Mouse (Mus musculus) kidney, postnatal 25 days (tissue): ENCODE measurements around the gene Cbx4.
A peak's percentile ranks its signal among the peaks of the same experiment; 100 is the strongest.

Experiments used
- DNase-seq, 2 experiments: peaks; one replicate each; pipeline ENCODE4 v3.0.0; 2021; ENCODE audit warnings: mixed read lengths in 2 of 2

The Cbx4 gene

DNA sequence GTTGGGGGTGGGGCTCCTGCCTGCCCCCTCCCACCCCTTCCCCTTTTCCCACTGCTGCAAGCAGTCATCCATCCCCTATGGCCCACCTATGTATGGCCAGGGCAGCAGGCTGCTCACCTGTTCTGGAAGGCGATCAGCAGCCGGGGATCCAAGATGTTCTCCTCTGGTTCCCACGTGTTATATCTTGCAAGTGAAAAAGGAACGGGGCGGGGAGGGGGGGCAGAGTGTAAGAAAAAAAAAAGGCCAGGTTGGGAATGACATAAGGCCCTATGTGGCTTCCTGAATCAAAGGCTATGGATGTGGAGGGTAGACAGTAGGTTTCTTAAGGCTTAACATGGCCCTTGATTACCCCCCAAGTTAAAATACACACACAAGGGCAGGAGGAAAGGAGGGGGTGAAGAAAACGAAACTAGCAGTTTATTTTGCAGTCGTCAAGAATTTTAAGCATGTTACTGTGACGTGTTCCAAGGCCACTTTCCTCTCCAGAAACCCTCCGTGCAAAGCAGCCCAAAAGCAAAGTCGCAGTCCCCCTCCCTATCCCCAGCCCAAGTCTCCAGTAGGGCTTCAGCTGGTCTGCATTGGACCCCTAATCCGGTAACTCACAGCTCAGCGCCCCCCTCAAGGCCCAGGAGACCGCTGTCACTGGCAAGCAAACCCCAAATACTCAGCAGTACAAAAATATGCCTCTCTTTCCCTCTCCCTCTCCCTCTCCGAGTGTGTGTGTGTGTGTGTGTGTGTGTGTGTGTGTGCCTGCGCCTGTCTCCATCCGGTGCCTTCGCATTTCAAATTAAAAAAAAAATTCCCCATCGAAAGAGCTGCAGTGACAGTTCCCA, 1.4 kb downstream of the Cbx4 start:
- peak; percentile 52 to 61 for DNase-seq

DNA sequence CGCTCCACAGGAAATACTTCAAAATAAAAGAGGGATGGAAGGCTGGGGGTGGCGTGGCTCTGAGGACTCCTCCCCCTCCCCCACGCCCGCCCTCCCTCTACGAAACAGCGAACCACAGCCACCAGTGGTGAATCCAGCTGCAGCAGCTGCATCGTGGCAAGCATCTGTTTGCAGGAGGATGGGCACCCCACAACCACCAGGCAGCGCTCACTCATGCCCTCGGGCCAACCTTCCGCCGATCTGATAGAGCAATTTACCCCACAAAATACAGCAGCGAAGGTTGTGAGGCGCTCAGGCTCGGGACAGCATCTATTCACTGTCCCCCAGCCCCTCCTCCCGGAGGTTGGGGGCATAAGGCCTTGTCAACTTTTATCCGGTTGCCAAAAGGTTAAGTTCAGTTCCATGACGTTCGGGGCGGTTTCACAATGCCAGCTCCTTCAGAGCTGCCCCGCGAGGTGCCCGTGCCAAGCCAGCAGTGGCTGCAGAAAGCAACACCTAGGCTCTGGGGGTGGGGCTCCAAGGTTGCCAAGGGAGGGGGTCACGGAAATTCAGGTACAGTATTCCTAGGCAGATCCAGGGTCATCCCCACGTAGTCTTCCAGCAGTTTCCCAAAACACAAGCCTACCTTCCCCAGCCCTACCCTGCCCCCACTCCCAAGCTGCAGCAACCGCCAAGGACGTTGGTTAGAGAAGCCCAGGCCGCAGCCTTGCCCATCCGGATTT, 2.1 kb downstream of the Cbx4 start:
- peak; percentile 64 to 89 for DNase-seq

DNA sequence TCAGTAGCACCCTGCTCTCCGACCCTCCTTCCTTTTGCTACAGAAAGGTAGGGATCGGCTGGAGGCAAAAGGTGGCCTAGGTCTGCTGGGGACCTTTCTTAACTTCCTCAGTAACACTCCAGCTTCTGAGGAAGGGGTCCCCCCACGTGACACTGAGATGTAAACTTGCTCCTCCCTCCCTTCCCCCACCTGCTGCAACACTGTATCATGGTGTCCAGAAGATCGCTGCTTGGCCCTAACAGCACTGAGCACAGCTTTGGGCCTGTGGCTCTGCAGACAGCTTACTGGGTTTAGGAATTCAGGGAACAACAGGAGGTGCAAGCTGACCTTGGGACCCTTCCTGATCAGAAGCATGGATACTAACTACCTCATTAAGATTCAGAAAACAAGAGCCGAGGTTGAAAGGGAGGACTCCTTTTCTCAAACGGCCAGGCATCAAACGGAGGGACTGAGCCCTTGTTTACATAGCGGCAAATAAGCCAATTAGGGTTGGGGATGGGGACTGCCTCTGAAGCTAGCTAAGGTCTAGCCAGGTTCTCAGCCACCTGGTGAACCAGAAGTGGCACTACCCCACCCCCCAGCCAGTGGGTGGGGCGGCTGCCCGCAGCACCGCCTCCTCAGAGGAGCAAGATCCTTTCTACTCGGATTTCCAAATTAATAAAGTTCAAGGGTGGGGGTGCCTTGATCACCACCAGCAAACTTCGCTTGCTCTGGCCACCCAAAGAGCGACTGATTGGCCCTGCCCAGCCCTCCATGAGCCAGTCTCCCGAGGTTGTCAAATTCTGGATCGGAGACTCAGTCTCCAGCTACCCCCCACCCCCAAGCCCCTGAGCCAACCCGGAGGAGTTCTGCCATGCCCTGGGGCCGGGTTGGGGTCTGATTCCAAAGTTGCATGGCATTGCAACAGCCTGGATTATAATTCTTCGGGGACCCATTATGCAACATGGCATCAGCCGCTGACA, 3.1 kb downstream of the Cbx4 start:
- peak in 1 of 2 experiments; percentile 75 for DNase-seq

DNA sequence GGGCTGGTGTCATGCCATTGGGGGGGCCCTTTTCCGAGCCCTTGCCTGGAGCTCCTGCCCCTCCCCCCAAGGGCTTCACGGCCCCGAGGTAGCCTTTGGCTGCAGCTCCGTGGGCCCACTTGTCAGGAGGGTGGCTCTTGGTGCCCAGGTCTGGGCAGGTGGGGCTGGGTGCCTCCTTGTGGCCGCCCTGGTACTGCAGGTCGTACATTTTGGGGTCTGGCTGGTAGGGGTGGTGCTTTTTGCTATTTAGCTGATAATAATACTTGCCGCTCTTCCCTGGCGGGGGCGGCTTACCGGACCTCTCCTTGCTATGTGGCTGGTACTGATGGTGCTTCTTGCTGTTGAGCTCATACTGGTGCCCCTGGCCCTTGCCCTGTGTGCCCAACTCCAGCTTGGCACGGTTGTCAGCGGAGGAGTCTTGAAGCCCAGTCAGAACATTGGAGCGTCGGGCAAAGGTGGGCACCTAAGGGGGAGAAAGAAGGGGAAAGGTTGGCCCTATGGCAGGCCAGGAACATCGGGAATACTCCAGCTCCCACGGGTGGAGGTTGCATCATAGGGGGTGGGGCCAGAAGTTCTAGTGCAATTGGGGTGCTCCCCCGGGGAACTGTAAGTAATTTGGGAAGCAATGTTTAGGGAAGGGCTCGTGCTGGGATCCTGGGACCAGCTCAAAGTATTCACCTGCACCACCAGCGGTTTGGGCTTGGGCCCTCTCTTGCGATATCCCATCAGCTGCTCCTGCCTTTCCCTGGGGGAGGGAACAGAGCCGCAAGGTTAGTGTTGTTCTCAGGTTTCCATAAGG, 4.0 kb downstream of the Cbx4 start:
- DNase-seq = peak; percentile 57 to 81

DNA sequence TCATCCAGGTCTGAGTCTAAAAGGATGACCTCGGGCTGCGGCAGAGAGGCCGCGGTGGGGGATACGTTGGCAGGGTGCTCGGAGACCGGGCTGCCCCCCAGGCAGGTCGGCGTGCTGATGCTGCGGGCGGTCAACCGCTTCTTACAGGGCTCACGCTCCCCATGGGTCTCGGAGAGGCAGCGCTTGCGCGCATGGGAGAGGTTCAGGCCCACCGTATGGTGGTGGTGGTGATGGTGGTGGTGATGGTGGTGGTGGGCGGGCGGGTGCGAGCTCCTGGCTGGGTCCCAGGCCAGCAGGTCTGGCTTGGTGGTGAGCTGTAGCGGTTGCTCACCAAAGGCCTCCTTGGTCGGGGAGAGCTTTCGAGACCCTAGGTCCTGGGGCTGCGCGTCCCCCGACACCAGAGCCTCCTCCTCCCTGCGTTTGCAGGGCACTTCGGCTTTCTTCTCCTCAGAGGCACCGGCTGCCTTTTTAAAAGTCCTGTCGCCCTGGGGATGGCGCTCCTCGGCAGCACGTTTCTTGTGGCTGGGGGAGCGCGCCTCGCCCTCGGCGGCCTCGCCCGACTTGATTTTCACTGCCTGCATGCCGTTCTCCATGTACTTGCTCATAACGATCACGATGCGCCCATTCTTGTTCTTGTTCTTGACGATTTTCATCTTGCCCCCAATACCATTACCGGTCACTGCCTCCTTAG, 4.7 kb downstream of the Cbx4 start:
- DNase-seq = peak in 1 of 2 experiments; percentile 36

DNA sequence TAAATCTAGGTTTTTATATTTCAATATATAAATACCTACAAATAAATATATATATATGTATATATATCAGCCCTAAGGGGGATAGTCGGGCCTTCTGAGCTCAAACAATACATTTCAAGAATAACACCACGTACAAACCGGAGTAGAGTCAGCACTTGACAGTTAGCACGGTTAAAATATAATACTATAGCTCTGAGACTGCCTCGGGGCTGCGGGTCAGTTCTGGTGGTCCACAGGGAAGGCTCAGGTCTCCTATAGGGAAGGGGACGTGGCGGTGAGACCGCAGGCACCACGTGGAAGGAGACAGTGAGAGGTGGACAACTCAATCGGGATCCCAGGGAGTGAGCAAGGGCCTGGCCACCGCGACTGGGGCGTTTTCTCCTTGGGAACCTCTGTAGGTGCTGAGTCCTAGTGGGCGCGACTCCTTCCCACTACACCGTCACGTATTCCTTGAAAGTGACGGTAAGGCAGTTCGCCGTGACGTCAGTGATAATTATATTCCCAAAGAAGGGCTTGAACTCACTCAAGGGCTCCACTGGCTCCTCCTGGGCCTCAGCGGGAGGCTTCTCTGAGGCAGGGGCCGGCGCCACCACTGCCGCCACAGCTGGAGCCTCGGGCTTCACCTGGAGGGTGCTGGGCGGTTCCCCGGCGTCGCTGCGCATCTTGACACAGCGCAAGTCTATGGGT, 5.4 kb downstream of the Cbx4 start:
- peak in 1 of 2 experiments; percentile 43 for DNase-seq

DNA sequence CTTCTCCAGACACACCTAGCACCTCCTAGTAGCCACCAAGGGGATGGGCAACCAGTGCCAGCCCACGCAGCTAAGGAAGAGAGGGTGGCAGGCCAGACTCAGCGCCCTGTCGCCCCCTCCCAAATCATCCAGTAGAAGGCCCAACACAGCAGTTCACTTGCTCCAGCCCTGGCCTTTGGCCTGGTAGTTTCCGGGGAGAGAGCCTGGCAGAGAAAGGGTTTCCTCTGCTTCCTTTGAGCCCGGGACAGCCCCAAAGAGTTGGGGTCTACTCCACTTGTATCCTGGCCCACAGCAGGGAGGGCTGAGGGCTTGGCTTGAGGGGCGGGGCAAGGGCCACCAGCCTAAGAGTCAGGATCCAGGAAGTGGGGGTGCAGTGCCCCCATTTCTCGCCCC, 6.6 kb downstream of the Cbx4 start:
- no peak for DNase-seq

DNA sequence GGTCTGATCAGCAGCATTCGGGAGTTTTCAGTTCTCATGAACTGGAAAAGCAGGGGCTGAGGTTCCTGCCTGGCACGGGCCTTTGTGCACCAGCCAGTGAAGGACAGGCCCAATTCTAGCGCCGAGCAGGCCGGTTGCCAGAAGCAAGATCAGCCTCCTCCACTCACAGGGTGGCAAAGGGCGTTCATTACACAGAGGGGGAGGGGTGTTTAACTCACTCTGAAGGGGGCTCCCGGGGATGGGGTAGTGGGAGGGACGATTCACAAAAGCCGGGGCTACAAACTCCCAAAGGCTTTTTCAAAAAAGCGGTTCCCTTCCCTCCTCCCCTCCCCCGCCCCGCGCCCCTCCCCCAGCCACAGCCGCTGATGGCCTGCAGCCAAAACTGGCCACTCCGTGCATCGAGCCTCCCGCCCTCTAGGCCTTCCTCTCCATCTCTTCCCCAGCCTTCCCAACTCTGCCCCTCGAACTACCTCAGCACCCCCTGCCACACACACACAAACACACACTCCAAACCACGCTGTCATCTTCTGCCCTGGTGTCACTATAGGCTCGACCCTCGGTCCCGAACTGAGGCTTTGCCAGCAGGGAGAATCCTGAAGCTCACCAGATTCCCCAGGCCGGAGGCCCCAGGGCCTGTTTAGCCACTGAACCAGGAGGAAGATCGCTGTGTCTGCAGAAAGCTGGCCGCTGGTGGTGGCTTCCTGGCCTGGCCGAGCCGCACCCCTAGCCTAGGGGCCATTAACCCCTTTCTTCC, 7.2 kb downstream of the Cbx4 start:
- DNase-seq = peak; percentile 82 to 91

DNA sequence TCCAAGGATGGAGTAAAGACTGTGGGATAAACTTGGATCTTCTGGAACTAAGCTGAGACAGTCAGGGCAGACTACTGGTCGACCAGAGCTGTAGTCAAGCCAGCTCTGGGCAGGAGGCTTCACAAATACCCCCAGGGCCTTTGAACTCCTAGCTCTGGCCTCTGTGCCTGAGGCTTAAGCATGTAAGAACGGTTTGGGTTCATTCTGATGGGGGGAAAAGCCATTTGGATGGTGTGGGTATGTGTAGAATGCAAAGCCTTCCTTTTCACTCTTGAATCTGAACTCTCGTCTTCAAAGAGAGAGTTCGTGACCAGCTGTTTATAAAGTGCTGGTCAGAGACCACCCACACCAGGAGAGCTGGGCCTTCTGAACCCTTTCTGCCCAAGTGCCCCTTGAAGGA, 8.3 kb downstream of the Cbx4 start:
- no peak for DNase-seq

DNA sequence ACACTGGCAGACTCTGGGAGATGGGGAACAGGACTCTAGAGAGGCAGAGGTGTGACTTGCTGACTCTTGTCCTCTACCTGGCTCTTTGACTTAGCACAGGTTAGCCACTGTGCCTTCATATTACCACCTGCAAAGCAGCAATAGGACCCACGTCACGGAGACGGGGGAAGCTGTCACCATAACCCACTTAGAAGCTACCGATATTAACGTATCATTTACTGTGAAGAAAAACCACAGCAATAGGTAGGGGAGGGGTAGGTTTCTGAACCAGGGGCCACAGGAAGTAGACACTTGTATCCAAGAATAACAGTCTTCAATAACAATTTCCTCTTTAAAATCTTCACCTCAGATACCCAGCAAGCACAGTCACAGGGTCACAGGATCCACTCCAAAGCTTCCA, 10.2 kb downstream of the Cbx4 start:
- no peak for DNase-seq

DNA sequence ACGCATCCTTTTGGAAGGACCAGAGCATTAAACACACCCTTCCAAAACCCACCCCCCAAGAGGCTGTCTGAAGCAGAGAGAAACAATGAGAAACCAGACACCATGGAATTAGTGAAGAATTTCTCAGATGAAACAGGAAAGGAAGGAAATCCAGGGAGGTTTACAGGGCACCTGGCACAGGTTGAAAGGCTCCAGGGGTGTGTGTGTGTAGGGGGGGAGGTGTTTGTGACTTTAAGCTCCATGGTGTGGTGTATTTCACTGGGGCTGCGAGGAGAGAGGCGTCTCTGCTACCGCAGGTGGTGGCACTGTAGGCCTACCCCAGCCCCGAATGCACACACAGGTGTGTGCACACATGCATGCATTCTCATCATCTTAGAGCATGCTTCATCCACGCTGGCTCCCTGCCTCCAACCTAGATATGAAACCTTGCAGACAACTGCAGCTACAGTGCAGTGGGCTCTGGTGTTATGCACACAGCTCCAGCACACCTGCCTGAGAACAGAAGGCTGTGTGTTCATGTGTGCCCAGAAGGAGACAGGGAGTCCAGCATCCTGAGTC, 12.1 kb downstream of the Cbx4 start:
- no peak for DNase-seq

DNA sequence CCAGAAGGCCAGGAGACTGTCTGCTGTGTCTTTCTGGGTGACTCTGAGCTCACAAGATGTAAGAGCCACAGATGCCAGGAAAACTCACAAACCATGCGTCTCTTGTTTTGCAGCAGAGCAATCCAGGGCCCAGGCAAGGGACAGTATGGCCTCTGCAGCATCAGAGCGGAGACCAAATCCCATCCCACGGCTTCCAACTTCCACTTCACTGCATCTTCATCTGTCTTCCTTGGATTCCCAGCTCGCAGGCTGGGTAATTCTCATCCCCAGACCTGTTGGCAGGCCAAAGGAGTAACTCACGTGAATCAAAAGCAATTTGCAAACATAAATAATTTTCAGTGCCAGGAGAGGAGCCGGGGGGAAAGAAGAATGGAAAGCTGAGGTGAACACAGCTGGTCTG, 13.0 kb downstream of the Cbx4 start:
- no peak for DNase-seq

DNA sequence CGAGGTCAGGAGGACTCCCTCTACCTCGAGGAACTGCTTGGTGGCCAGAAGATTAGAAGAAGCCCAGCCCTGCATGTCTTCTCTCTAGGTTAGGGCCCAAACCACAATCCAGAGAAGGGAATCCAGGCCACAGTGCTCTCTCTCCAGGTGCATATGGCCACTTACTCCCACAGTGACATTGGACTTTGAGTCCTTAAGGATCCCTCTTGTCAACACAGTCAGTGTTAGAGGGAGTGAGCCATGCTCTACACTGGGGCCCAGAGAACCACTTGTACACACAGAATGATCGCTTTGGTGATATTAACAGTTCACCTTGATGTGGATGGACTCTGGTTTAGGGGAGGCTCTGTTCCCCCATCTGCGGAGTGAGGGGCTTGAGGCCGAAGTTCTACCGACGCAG, 13.8 kb downstream of the Cbx4 start:
- no peak for DNase-seq

DNA sequence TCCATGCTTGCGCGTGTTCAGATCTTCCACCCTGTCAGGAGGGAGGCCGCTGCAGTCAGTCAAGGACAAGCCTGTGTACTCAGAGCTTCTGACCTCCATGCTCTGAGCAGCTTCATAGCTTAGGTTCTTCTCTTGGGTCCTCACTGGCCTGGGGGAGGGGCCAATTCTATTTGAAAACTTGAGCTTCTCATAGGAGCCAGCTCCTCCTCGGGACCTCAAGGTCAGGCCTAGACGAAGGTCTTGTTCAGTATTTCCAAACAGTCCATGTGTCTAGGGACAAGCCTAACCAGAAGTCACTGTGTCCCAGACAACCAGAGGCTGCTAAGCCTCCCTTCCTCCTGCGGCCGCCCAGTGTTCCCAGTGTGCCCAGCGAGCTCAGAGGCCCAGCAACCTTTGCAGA, 19.2 kb downstream of the Cbx4 start:
- no peak for DNase-seq

DNA sequence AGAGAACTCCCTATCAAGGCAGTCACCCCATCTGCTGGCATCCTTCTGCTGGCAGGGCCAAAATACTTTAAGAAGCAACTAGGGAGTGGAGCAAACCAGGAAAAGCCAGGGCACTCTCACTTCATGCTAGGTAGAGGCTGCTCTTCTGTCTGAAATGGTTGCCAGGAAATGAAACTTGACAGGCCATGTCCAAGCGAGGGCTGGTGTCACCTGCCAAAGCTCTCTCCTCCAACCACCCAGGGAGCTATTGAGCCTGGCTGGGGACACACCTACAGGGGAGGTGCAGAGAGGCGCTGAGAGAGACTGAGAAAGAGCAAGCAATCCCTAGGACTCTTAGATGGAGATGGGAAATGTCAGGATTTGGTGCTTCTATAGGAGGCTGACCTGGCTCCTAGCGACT, 26.8 kb downstream of the Cbx4 start:
- DNase-seq = no peak

DNA sequence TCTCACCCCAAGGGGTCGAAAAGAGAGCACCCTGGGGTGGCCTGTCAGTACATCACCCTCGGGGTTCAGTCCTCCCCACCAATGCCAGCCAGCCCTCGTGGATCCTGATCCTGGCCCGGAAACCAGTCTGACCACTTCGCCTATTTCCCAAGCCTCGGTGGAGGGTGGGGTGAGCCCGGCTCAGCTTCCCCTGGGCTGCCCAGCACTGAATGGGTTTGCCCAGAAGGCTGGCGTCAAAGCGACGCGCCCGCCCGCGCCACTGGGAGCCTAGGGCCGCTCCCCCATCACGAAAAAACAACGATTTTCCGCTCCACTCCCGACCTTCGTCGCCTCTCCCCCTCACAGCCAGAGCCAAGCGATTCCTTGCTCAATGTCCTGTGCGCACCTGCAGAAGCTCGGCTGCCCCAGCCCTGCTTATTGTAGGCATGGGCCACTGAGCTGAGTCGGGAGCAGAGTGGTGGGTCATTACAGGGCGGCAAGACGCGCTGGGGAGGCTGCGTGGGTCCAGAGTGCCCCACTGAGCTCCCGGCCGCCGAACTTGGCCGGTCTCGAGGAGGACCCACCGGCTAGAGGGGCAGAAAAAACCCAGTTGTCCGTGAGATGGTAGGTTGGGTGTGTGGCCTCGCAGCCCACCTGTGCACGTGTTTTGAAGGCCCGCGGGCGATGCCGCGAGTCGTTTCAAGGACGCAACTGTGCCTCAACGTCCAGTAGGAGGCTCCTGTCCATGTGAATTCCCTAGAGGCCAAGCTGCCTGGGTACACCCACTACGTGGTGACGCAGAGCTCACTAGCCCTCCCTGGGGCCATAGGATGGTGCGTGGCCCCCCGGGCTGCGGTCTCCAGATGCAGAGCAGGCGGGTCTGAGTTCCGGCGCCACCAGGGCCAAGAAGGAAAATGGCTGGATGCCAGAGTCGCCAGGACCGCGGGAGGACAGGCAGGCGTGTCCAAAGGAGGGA, 27.7 kb downstream of the Cbx4 start:
- peak; percentile 60 to 83 for DNase-seq

DNA sequence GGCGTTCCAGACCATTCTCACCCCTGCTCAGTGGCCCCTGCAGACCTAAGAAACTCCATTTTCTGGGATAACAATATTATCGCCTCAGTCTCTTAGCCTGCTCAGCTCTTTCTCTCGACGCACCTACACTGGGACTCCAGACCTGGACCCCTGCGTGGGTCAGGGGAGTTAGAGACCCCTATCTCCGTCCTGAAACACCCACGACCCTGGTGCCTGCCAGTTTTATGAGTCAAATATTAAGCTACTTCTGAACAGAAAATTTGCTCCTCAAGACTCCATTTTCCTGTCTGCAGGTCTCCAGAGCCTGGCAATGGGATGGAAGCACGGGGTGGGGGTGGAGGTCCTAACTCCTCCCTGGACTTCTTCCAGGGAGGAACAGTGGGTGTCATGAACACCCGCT, 28.7 kb downstream of the Cbx4 start:
- peak in 1 of 2 experiments; percentile 38 for DNase-seq
